Mouse (Mus musculus): ENCODE results near the gene Ndufs7.

The Ndufs7 gene

DNA sequence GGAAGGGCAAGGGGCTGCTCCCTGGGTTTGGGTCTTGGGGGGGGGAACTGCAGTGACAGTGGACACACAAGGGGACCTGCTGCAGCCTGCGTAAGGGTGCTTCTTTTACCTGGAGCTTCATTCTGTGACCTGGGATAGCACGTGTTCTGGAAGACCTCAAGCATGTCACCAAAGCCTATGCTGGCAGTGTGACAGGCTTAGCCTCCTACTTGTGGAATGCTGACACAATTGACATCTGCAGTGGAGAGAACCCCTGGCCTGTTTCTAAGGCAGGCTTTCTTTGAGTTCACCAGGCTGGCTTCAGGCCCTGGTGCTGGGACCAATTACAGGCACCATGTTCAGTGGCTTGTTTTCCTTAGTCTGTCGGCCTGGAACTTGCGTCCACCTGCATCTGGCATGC lies 45.4 kb downstream of the Ndufs7 start:
- DNase-seq, result no peak

DNA sequence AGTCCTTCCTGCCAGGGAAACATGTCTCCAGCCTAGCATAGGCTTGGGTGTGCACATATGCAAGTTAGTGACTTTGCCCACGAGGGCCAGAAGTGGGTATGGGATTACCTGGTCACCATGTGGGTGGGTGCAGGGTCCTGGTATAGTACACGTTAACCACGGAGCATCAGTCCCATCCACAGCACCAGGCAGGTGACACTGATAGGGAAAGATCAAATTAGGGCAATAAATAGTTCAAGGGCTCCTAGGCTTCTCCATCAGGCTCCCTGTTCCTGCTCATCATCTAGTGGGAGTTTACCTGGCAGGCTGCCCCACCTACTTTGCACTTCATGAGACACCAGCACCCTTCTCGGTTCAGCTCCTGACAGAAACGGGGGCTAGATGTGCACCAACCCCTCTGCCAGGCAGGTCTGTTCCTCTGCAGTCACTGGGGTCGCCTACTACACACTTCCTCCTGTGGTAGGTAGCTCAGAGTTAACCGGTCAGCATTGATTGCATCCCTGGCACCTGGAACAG lies 45.9 kb downstream of the Ndufs7 start:
- no peak for DNase-seq

DNA sequence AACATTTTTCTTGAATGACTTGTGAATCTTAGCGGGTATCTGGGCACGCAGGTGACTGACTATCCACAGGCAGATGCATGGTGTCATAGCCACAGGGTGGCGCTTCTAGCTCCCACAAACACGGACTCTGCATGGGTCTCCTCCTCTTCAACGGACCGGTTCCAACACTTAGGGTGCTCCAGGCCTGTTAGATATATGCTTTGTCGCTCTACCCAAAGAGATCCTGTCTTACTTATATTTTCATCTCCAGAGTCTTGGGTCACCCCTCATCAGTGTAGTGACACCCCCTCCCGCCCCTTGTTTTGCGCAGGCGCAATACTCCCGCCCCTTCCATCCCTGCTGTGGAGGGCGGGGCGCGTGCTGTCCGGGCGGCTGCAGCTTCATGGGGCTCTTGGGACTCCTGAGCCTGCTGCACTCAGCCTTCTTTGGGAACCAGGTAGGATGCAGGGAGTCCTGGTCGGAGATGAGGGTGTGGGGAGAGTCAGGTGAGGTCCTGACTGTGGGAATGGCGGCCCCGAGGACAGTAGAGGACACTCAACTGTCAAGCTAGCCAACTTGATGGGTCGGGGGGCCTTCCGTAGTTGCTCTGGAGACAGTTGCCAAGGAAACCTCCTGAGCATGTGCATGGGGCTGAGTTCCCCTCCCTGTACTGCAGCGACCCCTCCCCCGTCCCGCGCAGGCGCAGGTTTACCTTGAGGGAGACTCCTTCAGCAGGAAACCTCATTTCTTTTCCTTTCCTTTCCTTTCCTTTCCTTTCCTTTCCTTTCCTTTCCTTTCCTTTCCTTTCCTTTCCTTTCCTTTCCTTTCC lies 46.9 kb downstream of the Ndufs7 start, which contains the start of gene Apc2:
Apc2 (plus strand) TSS at position 360 of the 808 bp plus-strand sequence.
- peak; percentile 80 to 84 for DNase-seq

DNA sequence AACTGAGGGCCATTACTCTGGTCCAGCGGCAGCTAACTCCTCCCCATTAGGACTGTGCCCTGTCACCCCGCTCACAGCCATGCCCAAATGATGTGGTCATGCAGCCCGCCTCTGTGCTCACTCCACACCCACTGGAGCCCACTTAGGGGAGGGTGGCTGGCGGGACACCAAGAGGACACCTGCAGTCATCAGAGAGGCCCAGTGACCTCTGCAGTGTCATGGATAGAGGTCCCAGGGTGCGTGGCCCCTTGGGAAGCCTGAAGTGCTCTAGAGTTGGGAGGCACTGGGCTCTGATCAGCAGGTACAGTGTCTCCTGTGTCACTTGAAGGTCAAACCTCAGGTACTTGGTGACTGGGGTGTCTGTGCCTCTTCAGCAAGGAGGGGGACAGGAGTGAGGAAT lies 47.9 kb downstream of the Ndufs7 start:
- no peak for DNase-seq

DNA sequence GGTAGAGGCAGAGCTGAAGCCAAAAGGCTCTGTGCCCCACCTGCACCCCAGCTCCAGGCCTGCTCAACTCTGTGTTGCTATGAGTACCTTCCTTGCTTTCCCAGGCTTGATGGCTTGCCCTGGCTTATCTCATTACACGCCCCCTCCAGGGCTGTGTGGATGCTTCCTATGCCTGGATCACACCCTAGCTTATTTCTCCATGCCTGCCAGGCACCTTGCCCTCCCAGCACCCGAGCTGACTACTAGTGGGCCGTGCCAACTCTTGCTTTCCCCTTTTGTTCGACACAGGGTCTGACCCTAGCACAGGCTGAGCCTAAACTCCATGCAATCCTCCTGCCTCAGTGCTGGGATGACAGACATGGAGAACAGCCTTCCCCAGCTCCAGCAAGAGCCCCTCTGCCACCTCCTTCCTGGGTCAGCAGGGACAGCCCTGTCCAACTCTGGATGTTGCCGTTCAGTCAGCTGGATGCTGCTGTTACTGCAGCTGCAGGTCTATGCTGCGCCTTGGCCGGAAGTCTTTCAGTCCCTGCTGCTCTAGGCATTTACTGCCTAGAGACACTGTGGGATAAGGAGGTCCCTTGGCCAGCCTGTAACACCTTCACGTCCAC lies 48.7 kb downstream of the Ndufs7 start:
- DNase-seq, result no peak

DNA sequence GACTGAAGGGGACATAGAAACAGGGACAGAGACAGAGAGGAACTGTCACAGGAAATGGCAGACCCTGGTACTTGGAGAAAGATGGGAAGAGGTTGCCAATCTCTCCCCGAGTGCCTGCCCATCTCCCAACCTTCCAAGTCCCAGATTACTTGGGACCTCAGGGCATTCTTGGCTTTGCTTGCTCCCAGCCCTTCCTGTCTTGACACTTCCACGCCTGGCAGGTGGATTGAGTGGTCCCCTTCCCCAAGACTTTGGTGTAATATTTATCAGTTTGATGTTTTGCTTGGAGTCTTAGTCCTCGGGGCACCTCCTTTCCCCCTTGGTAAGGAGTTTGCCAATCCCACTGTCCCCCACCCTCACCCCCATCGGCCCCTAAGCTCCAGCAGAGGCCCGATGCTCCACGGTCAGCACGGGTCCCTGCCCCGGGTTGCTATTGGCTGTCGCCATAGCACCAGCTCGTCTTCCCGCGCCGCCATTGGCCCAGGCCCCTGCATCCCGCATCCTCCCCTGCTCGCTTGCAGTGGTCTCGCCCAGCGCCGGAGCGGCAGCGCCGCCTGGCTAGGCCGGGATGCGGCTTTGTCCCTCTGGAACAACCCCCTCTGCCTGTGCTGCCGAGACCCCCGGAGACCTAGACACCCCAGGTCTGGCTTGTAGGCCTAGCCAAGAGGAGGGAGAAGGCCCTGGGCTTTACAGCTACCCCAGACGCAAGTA lies 49.8 kb downstream of the Ndufs7 start:
- peak in 1 of 2 experiments; percentile 62 for DNase-seq

DNA sequence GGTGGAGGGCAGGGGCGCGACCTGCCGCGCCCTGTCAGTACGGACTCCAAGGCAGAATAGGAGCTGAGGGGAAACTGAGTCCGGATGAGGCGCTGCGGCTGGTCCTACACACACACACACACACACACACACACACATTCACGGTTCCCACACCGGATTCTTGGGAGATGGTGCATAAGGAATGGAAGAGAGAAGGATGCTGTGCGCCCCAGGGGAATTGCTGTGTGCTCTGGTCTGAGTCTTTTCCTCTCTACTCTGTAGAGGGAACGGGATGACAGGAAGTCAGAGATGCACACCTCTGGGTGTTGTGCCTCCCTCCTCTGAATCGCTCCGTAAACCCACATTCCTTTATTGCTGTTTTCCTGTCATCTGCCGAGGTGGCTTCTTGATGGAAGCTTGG lies 50.4 kb downstream of the Ndufs7 start:
- DNase-seq, result no peak

DNA sequence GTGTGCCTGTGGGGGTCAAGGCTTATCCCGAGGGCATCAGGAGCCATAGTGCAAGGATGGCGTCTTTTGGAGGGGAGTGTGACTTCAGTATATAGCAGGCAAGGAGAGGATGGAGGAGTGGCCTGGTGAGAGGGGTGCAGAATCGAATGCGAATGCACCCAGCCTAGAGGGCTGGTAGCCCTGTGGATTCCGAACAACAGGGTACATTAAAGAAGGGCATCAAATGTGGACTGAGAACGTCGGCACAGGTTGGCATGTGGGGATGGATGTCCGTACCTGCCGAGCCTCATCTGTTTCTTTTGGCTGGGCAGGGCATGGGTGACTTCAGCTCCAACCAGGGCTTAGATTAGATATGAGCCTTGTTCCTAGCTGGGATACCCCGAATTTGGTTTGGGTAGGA lies 50.9 kb downstream of the Ndufs7 start:
- DNase-seq, result no peak

DNA sequence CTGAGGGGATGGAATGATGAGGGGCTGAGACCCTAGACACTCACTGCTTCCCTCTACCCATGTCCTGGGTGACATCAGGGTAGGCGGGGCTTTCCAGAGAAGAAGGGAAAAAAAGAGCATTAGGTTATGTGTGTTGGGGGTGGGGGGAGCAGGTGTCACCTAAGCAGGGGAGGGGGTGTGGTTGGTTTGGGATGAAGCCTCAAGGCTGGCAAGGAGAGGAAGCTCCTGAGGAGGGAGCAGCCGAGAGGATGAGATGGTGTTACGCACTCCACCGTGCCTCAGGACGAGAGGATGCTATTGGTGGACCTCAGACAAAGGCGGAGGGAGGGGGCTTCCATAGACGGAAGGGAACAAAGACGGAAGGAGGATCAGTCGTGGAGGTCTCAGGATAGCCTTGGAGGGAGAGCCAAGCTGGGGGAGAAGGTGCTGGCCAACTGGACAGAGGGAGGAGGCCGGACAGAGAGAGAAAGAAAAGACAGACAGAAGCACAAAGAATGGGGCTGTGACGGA lies 51.8 kb downstream of the Ndufs7 start:
- DNase-seq, result no peak

DNA sequence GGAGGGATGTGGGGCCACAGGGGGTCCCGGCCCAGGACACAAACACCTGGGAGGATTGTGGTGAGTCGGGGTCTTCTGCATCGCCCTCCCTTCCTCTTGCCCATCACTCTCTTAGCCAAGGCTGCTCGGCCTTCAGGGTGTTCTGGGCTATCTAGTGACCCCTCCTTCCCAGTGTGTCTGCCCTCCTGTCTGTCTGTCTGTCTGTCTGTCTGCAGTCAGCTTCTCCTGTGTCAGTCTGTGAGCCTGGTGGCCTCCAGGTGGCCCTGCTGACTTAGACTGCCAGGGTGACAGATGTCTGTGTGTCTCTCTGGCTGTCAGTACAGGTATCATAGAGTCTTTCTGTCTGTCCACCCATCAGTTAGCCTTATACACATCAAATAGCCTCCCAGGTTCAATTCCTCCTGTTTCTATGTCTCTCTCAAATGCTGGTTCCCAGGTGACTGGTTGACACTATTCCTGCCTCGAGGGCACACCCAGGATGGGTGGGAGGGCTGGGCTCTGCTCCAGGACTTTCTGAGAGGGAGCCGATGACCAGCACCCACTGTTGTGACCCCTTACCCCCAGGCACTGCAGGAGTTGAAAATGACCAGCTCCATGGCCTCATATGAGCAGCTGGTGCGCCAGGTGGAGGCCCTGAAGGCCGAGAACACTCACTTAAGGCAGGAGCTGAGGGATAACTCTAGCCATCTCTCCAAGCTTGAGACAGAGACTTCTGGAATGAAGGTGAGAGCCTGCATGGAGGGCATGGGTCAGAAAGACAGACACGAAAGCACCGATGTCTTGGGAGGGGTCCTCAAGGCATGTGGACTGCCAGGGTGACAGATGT lies 52.5 kb downstream of the Ndufs7 start:
- no peak for DNase-seq

DNA sequence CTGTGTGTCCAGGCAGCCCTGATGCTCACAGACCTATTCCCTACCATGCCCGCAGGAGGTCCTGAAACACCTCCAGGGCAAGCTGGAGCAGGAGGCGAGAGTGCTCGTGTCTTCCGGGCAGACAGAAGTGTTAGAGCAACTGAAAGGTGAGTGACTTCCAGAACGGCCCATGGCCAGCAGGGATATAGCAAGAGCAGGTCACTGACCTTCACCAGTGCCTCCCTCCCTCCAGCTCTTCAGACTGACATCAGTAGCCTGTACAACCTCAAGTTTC lies 53.1 kb downstream of the Ndufs7 start:
- DNase-seq, result no peak

DNA sequence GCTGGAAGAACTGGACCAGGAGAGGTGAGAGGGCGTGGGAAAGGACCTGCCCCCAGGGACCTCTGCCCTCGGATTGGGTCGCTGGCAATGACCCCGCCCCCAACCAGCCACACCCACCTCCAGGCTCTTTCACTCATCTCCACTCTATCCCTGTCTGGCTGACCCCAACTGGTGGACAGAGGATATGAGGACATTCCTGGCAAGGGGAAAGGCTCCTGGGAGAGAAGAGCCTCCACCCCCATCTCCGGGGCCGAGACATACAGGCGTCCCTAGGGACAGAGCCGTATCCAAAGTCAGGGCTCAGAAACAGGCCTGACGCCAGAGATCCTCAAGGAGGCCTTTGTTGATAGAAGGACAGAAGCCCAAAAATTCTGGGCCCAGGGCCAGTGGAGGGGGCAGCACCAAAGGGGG lies 53.6 kb downstream of the Ndufs7 start:
- peak; percentile 77 to 84 for DNase-seq

DNA sequence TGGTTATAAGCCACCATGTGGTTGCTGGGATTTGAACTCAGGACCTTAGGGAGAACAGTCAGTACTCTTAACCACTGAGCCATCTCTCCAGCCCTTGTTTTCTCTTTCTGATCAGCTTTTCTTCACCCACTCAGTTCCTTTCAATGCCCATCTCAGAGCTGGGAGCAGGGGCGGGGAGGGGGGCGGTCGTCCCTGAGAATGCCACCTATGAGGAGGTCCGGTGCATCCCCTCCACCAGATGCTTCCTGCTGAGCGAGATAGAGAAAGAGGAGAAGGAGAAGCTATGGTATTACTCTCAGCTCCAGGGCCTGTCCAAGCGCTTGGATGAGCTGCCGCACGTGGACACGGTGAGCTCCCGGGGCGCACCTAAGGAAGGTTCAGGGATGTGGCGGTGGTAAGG lies 55.5 kb downstream of the Ndufs7 start:
- no peak for DNase-seq

DNA sequence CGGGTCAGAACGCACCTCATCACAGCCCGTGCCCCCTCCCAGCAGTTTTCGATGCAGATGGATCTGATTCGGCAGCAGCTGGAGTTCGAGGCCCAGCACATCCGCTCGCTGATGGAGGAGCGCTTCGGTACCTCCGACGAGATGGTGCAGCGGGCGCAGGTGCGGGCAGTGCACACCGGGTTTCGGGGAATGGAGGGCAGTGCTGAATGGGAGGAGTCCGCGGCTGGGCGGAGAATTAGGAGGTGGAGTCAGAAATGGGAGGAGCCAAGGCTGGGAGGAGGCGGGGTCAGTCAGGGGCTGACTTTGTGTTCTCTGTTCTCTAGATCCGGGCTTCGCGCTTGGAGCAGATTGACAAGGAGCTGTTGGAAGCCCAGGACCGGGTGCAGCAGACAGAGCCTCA lies 55.9 kb downstream of the Ndufs7 start:
- peak in 1 of 2 experiments; percentile 56 for DNase-seq
